Mouse (Mus musculus) splenic B cell, adult 2 months (primary cell): ENCODE data around the gene Them4.

Experiments used
- DNase-seq: peaks from one replicate; pipeline ENCODE4 v3.0.0-alpha.2; 2011; ENCODE audit warnings: low read depth, low spot score
- H3K27me3 ChIP-seq: 2 replicates; pipeline ENCODE4 v1.6.1; 2012; ENCODE audit warnings: mild to moderate bottlenecking, low read length, moderate library complexity, mixed read lengths; ENCODE audit not compliant: control insufficient read depth, poor library complexity, insufficient read depth, severe bottlenecking
- H3K36me3 ChIP-seq: 2 replicates; pipeline ENCODE4 v1.6.1; 2012; ENCODE audit warnings: mild to moderate bottlenecking, low read length, moderate library complexity, mixed read lengths; ENCODE audit not compliant: control insufficient read depth, poor library complexity, insufficient read depth, severe bottlenecking

Gene Them4

DNA sequence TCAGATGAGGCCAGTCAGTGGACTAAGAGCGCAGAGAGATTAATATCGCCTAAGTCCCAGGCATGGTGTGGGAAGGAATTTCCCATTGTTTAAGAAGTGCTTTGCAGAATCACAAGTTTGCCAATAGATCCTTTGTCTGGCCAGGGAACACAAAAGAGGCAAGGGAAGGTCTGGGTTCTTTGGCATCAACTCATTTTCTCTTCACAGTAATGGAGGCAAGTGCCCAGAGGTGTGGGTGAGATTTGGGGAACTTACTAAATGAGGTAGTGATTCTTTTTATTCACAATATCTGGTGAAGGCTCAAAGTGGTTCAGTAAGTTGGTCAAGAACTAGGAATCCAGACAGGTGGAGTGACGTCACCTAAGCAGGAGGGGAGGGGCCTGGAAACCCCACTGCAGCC, 35.0 kb downstream of the Them4 start:
- H3K27me3 ChIP-seq, result no peaks in the 10 kb centered on the region
- DNase-seq, result no peak
- no peaks in the 10 kb centered on the region for H3K36me3 ChIP-seq

DNA sequence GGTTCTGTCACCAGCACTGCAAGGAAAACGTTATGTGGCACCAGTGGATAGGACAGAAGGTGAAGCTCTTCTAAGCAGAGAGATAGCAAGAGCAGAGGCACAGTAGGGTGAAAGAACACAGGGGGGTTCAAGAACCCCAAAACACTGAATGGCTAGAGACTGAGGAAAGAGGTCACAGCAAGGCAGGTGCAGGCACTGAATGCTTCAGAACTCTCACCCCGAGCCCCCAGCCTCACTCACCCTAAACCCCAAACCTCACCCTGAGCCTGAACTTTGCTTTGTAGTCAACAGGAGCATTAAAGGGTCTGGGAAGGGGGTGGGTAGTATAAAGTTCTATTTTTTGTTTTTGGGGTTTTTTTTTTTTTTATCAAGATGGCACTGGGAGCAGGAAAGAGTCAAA, 38.3 kb downstream of the Them4 start:
- H3K27me3 ChIP-seq, result no peaks in the 10 kb centered on the region
- H3K36me3 ChIP-seq, result no peaks in the 10 kb centered on the region
- no peak for DNase-seq

DNA sequence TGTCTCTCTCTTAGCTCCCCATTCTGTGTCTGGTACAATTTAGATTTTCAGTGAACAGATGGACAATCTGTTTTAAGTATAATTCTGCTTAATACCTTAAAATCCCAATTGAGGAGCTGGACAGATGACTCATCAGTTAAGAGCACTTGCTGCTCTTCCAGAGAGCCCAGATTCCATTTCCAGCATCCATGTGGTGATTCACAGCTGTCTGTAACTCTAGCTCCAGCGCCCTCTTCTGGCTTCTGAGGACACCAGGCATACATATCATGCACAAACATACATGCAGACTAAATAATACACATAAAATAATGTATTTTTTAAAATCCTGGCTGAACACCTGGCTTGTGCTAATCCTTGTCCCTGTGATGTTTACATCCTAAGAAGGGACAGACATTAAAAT, 50.9 kb downstream of the Them4 start:
- DNase-seq, result no peak

DNA sequence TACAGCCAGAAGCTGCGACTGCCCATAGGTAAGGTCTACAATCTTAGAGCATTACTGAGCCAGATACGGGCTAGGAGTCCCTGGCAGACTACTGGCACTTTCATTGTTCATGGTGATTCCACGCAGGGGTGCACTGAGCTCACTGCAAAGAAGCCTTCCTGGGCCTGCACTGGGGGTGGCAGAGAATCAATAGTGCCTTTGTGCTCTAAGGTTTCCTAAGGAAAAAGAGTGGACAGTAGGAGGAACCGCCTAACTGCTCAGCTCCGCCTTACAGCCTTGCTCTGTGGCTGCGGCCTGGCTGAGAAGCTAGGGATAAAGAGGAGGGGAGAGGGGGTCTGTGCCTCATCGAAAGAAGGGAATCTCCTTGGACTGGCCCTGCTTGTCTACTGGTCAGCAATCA, 52.2 kb downstream of the Them4 start, which contains the start of gene C2cd4d:
C2cd4d (plus strand) TSS at position 301 of the 400 bp plus-strand sequence.
- Histone ChIP-seq H3K27me3 (no peaks in the 10 kb centered on the region; the same call in 1 of the 2 replicates), H3K36me3 (no peaks in the 10 kb centered on the region)
- DNase-seq, result no peak

More for the DNA sequence above, 50.9 kb downstream of the Them4 start:
- no peaks in the 10 kb centered on the region; the same call in 1 of the 2 replicates for H3K27me3 ChIP-seq
- H3K36me3 ChIP-seq, result no peaks in the 10 kb centered on the region

DNA sequence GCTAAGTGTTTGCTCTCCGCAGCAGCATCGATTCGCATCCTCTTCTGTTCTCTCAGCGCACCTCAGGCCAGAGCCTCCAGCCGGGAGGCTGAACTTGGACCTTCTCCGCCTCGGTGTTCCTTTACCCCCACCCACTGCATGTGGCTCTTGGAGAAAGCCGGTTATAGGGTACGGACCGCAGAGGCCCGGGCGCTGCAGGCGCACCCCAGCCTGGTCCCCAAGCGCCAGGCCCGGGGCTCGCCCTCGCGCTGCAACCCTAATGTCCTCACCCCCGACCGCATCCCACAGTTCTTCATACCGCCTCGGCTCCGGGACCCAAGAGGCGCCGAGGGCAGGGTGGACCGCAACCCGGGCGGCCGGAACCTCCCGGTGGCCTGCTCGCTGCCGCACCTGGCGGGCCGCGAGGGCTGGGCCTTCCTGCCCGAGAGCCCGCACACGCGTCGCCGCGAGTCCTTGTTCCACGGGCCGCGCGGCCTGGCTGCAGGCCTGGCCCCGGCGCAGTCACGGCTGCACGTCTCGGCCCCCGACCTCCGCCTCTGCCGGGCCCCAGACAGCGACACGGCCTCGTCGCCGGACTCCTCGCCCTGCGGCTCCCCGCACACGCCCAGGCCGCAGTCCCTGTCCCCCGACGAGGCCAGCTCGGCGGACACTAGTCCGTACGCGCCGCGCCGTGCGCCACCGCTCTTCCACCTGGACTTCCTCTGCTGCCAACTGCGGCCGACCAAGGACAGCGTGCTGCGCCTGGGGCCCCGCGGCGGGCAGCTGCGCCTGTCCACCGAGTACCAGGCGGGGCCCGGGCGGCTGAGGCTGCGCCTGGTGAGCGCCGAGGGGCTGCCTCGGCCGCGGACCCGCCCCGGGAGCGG, 53.6 kb downstream of the Them4 start:
- DNase-seq, result no peak
- no peaks in the 10 kb centered on the region for H3K36me3 ChIP-seq
- H3K27me3 ChIP-seq, result no peaks in the 10 kb centered on the region; the same call in 1 of the 2 replicates

DNA sequence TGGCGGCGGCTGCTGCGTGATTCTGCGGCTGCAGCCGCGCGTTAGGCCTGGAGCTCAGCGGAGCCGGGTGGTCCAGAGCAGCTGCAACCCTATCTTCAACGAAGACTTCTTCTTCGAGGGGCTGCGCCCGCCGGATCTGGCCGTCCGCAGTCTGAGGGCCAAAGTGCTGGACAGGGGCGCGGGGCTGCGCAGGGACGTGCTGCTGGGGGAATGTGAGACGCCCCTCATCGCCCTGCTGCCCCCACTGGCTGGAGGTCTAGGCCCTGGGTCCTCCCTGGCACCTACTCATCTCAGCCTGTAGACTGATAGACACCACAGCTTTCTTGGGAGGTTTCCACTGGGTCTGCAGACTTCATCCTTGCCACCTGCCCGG, 54.3 kb downstream of the Them4 start:
- no peak for DNase-seq
- H3K36me3 ChIP-seq, result no peaks in the 10 kb centered on the region
- H3K27me3 ChIP-seq, result no peaks in the 10 kb centered on the region; the same call in 1 of the 2 replicates

DNA sequence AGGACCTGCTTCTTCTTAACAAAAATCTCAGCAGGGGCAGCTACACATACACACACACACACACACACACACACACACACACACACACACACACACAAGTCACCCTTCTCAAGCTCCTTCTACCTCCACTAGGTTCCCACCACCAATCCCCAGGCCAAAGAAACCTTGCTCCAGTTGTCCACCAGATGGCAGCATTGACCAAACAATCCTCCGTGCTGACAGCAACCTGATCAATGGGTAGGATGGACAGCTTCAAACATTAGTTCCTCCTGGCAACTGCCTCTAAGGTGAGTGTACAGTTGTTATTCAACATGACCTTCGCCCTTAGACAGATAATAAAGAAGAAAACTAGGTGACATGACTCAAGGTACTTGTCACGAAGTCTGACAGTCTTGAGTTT, 56.9 kb downstream of the Them4 start:
- H3K27me3 ChIP-seq, result no peaks in the 10 kb centered on the region; the same call in 1 of the 2 replicates
- peak; percentile 82 for DNase-seq
- H3K36me3 ChIP-seq, result no peaks in the 10 kb centered on the region

DNA sequence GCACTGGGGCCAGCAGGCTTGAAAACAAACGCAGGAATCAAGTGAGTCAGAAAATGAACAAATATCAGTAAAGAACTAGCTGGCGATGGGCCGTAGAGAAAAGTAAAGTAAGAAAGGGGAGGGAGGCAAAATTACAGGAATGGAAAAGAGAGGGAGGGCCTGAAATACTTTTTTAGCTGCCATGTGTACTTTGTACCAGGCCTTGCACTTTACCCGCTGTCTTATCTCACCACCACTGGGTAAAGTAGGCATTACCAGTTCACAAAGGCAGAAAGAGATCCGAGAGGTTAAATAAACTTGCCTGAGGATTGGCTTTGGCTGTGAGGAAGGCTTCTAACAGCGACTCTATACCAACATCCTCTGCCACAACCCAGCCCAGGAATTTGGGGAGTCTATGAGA, 57.6 kb downstream of the Them4 start:
- no peaks in the 10 kb centered on the region for H3K36me3 ChIP-seq
- H3K27me3 ChIP-seq, result no peaks in the 10 kb centered on the region; the same call in 1 of the 2 replicates
- DNase-seq, result no peak

DNA sequence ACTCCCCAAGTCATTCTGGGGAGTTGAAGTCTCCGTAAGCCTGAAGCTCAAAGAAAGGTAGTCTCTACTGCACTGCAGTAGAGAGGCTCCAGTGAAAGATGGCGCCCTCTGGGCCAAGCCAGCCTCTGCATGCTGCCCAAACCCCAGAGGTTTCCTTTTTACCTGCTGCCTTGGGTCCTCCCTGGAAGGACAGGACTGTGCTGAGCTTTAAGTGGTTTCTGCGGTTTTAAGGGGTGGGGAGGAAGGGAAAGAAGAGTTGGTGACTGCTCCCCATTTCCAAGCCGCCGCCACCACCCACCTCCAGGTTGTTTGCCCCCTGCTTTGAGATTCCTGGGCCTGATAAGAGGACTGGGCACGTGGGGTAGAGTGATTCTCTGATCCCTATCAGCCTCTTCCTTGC, 58.7 kb downstream of the Them4 start:
- no peak for DNase-seq

DNA sequence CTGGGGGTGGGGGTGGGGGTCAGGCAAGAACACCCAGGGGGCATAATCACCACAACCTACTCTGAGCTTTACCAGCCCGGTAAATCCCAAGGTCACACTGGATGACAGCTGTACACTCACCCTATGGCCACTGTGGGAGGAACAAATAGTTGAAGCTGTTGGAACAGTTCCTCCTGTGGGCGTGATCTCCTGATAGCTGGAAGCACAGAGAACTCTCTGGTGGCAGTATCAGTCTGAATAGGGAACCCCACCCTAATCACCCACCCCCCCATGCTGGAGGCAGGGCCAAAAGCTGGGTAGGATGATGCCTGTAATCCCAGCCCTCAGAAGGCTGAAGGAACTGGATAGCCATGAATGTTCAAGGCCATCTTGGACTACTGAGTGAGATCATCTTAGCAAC, 59.8 kb downstream of the Them4 start:
- DNase-seq, result no peak
- Histone ChIP-seq H3K36me3 (no peaks in the 10 kb centered on the region), H3K27me3 (no peaks in the 10 kb centered on the region; the same call in 1 of the 2 replicates)

More for the DNA sequence above, 58.7 kb downstream of the Them4 start:
- H3K36me3 ChIP-seq, result no peaks in the 10 kb centered on the region
- no peaks in the 10 kb centered on the region; the same call in 1 of the 2 replicates for H3K27me3 ChIP-seq

DNA sequence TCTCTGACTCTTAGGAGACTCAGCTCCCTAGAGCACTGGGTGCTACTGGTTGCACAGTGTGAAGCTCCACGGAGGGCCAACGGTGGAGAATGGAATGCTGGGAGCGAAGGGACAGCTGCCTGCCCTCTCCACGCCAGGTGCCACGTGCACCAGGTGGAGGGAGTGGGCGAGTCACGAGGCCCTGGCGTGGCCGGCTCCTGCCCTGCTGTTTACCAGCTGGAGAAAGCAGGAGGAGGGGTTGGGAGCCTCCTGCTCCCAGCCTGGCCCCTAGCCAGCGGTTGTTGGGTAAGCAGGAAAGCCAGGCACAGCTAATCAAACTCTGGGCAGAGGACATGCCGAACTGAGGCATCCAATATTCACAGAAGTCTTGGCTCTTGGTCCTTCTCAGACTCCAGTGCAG, 61.7 kb downstream of the Them4 start:
- Histone ChIP-seq H3K36me3 (no peaks in the 10 kb centered on the region), H3K27me3 (no peaks in the 10 kb centered on the region)
- DNase-seq, result no peak

DNA sequence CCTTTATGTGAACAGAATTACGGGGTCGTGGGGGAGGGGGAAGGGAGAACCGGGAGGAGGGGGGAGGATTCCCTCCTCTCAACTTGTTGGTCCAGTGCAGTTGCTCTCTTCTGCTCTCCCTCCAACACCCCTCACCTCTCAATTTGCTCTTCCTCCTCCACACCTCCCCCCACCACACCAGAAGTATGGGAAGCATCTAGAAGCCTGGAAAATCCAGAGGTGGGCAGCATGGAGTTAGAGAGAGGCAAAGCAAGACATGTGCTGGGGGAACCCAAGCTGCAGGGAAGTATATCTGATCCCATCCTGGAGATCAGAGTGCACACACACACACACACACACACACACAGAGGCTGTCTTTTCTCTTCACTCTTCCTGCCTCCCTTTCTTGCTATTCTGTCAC, 62.1 kb downstream of the Them4 start:
- Histone ChIP-seq H3K36me3 (no peaks in the 10 kb centered on the region), H3K27me3 (no peaks in the 10 kb centered on the region)
- no peak for DNase-seq

DNA sequence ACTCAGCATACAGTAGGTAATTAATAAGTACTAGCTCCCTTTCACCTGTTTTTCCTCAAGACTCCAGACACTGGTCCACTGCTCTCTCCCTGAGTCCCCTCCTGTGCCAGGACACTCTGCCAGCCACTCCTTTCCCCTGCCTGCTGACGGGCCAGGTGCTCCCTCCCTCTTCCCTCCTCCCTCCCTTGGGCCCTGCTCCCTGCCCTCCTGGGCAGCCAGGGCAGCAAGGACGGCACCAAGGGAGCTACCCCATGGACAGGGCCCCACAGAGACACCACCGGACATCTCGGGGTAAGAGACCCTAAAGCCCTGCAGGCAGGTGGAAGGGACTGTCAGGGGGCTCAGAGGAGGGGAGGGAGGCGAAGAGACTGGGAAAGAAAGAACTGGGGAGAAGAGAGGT, 62.8 kb downstream of the Them4 start, which contains the start of gene Rorc:
Rorc (plus strand) TSS at position 154 of the 400 bp plus-strand sequence.
- Histone ChIP-seq H3K27me3 (no peaks in the 10 kb centered on the region), H3K36me3 (no peaks in the 10 kb centered on the region)
- no peak for DNase-seq

DNA sequence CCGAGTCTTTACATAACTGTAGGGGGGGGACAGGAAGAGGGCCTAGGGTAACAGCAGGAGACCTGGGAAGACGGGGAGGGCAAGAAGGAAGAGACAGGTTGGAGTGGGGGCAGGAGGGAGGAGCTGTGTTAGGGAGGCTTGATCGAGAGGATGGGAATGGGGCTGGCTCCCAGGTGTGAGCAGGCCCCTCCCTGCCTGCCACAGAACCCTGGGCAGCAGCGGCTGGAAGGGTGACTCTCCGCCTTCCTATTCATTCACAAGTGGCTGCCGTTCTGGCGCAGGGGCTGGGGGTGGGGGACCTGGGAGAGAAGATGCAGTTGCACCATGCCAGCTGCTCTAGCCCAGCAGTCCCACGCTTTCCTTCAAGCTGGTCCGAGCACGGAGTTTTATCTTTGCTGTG, 63.2 kb downstream of the Them4 start:
- no peaks in the 10 kb centered on the region for H3K36me3 ChIP-seq
- no peak for DNase-seq

DNA sequence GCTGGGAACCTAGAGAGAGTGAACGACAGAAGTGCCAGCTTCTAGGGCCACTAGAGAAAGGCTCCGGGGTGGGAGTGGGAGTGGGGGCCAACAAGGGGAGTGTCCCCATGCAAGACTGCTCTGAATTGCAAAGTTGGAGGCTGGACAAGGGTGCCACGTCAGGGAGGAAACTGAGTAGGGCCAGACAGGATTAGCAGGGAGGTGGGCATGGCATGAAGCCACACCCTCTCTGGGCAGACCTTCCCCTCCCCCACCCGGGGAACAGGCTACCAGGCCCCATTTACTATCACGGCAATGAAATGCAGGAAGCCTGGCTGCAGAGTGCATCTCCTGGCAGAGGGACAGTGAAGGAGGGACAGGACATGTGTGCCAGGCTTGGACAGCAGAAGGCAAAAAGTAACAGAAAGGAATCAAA, 63.7 kb downstream of the Them4 start:
- no peaks in the 10 kb centered on the region for H3K36me3 ChIP-seq
- no peaks in the 10 kb centered on the region for H3K27me3 ChIP-seq
- DNase-seq, result no peak

More for the DNA sequence above, 63.2 kb downstream of the Them4 start:
- H3K27me3 ChIP-seq, result no peaks in the 10 kb centered on the region
